Mouse (Mus musculus) ES-E14 (cell line): ENCODE data around the gene Gstp3.

Source experiments
- CHD2 ChIP-seq: IDR thresholded peaks from 2 replicates; pipeline ENCODE4 v1.6.1; 2014; ENCODE audit warnings: mild to moderate bottlenecking, low read depth, low read length, inconsistent platforms
- HCFC1 ChIP-seq: IDR thresholded peaks from 2 replicates; pipeline ENCODE4 v1.6.1; 2012; ENCODE audit warnings: low read length, inconsistent platforms, borderline replicate concordance; ENCODE audit not compliant: insufficient read depth
- MAFK ChIP-seq: IDR thresholded peaks from 2 replicates; pipeline ENCODE4 v1.6.1; 2014; ENCODE audit warnings: mild to moderate bottlenecking, low read depth, low read length, inconsistent platforms; ENCODE audit not compliant: insufficient read depth
- ZC3H11A ChIP-seq: IDR thresholded peaks from 2 replicates; pipeline ENCODE4 v1.6.1; 2012; ENCODE audit warnings: low read depth, mild to moderate bottlenecking, inconsistent platforms, low read length, borderline replicate concordance
- ZNF384 ChIP-seq: IDR thresholded peaks from 2 replicates; pipeline ENCODE4 v1.6.1; 2012; ENCODE audit warnings: low read depth, low read length, inconsistent platforms

DNA sequence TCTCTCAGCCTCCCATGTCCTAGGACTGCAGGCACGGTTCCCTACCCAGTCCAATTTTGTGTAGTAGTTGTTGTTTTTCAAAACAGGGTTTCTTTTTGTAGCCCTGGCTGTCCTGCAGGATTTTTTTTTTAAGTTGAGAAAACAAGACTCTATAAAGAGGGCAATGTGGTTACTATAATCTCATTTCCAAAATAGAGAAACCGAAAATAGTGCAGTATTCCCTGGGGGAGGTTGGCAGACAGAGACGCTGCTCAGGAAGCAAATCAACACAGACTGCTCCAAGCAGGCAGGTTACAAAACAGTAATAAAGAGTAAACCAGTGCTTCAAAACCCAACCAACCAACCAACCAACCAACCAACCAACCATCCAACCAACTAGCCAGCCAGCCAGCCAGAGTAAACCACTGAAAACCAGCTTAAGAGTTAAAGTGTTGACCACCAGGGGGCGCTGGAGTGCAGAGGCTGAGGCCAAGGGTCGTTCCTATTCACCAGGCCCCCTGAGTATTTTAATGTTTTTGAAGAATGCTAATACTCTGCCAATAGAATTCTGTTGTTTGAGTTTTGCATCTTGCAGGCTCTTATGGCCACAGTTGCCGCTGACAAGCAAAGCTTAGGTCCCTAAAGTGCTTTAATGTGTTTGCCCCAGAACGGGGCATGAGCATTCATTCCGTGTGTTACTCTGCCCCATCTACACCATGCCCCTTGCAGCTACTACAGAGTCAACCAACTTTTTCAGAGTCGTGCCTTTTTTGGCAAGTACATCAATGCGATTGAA lies 7.4 kb downstream of the Gstp3 start:
- TF ChIP-seq MAFK (no peak), ZC3H11A (no peak), ZNF384 (no peak), CHD2 (no peak), HCFC1 (no peak)
